Mouse (Mus musculus) olfactory bulb, adult 2 months (tissue): Measurements from ENCODE around the gene S1pr2.

Experiments used
- CTCF ChIP-seq: fragments of 200-500 bp; IDR thresholded peaks from 2 replicates; pipeline ENCODE4 v1.5.1; 2012; ENCODE audit warnings: low read depth, mild to moderate bottlenecking, low read length, moderate library complexity; ENCODE audit not compliant: insufficient read depth
- POLR2A ChIP-seq: fragments of 200-500 bp; IDR thresholded peaks from 2 replicates; pipeline ENCODE4 v1.6.1; 2012; ENCODE audit warnings: mild to moderate bottlenecking, low read depth, low read length, moderate library complexity; ENCODE audit not compliant: insufficient read depth

DNA sequence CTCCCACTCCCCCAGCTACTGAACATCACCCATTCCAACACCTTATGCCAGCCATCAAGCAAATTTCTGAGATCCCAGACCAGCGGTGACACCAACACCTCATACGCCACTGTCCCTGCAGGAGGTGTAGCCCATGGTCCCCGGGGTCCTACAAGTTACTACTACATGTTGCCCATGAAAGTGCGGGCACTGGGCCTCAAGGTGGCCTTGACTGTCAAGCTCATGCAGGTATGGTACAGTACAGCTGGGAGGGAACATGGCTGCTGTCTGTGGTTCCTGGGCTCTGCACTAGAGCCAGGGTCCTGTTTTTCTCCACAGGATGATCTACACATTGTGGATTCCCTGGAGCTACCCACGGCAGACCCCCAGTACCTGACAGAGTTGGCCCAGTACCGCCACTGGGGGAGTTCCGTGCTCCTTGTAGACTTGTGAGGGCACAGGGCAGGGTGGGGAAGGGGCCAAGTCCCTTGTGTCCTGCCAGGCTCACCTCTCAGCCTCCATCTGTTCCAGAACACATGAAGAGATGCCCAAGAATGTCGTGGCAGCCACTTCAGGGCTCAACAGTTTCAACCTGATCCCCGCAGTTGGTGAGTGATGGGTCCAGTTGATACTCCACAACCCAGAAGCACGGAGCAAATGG lies 30.9 kb upstream of the S1pr2 start:
- TF ChIP-seq CTCF (no peak), POLR2A (no peak)
